Mouse (Mus musculus): ENCODE results near the gene Txnrd1.

- no peak for TF ChIP-seq CTCF (IDR thresholded peaks at IDR 0.05; ENCODE audit: borderline replicate concordance, control insufficient read depth, extremely low read depth, insufficient read depth, low read length, poor library complexity)
- TF ChIP-seq POLR2A (IDR thresholded peaks at IDR 0.05; ENCODE audit: control insufficient read depth, extremely low read depth, insufficient read depth, low read length, poor library complexity) = no peak
Measured at GRCm38 (mm10) chr10:82850354-82850752, 16.6 kb downstream of the Txnrd1 start.

Measured in thymus, adult 2 months (tissue).